Mouse (Mus musculus) mouse trophoblast stem cell (cell line): ENCODE results near the gene Sirt5.

Experiments
- in situ Hi-C, 2 experiments: fragments of 300-500 bp; cut with MseI, MboI; formaldehyde crosslinking; loops; 2 replicates in 1 of 2; 3 replicates in 1 of 2; pipeline ENCODE4 v1.15.1; 2025

Gene Sirt5

GRCm38 (mm10) chr13:43364985-43365824 is at the start of gene Sirt5:
Gene Sirt5, plus strand, starts transcription at chr13:43365496.
- in situ Hi-C loops: no loop called here

- in situ Hi-C loops: no loop called here
Observed at GRCm38 (mm10) chr13:43317411-43317810, 47.9 kb upstream of the Sirt5 start.

- in situ Hi-C loops: no loop called here
Observed at GRCm38 (mm10) chr13:43319396-43319795, 45.9 kb upstream of the Sirt5 start.

GRCm38 (mm10) chr13:43321492-43321891 is 43.8 kb upstream of the Sirt5 start:
- in situ Hi-C loops: loop anchor here (10.0 kb wide), 2 partner anchors 127 to 147 kb away; partner anchors contain the start of gene Tbc1d7 (in 1 of the 2)

GRCm38 (mm10) chr13:43325427-43325826 is 39.9 kb upstream of the Sirt5 start:
- in situ Hi-C loops: loop anchor here (10.0 kb wide), 2 partner anchors 131 to 151 kb away; partner anchors contain the start of gene Tbc1d7 (in 1 of the 2)

GRCm38 (mm10) chr13:43331721-43332444 is 33.4 kb upstream of the Sirt5 start:
- in situ Hi-C loops: no loop called here

- in situ Hi-C loops: no loop called here
Observed at GRCm38 (mm10) chr13:43332591-43332990, 32.7 kb upstream of the Sirt5 start.

- in situ Hi-C loops: no loop called here
Observed at GRCm38 (mm10) chr13:43336425-43337221, 28.7 kb upstream of the Sirt5 start.

GRCm38 (mm10) chr13:43338001-43338400 is 27.3 kb upstream of the Sirt5 start:
- in situ Hi-C loops: no loop called here

GRCm38 (mm10) chr13:43338632-43339031 is 26.7 kb upstream of the Sirt5 start:
- in situ Hi-C loops: no loop called here

- in situ Hi-C loops: no loop called here
Observed at GRCm38 (mm10) chr13:43346825-43347224, 18.5 kb upstream of the Sirt5 start.

- in situ Hi-C loops: no loop called here
Observed at GRCm38 (mm10) chr13:43349376-43349775, 15.9 kb upstream of the Sirt5 start.

GRCm38 (mm10) chr13:43350489-43351169 is 14.7 kb upstream of the Sirt5 start:
- in situ Hi-C loops: no loop called here

GRCm38 (mm10) chr13:43353356-43353755 is 11.9 kb upstream of the Sirt5 start:
- in situ Hi-C loops: no loop called here

- in situ Hi-C loops: no loop called here
Observed at GRCm38 (mm10) chr13:43354362-43354761, 10.9 kb upstream of the Sirt5 start.

GRCm38 (mm10) chr13:43356346-43357125 is 8.8 kb upstream of the Sirt5 start:
- in situ Hi-C loops: no loop called here

- in situ Hi-C loops: no loop called here
Observed at GRCm38 (mm10) chr13:43360534-43360933, 4.8 kb upstream of the Sirt5 start.

- in situ Hi-C loops: no loop called here
Observed at GRCm38 (mm10) chr13:43362353-43362752, 2.9 kb upstream of the Sirt5 start.

GRCm38 (mm10) chr13:43365825-43366184 is 509 bp downstream of the Sirt5 start:
- in situ Hi-C loops: no loop called here

GRCm38 (mm10) chr13:43370063-43370462 is 4.8 kb downstream of the Sirt5 start:
- in situ Hi-C loops: no loop called here

GRCm38 (mm10) chr13:43372892-43373291 is 7.6 kb downstream of the Sirt5 start:
- in situ Hi-C loops: no loop called here
